Mouse (Mus musculus): ENCODE measurements around the gene Sgpp1.

DNA sequence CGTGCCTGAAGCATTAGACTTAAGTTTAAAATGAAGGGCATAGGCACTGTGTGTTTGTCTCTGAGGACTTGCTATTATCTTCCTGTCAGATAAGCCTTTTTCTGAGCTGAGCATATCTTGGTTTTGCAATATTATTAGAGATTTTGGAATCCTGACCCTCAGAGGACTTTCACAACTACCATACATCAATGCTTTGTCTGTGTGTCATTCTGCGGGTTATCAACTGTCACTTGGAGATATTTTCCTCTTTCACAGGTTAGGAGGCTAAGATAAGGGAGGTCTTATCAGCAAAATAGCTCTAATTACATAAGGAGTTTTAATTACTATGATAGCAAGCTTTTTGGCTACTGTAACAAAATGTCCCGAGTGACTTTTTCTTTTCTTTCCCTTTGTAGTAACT lies 16.5 kb upstream of the Sgpp1 start:
- TF ChIP-seq POLR2A (IDR thresholded peaks at IDR 0.05; ENCODE audit: borderline replicate concordance, control insufficient read depth, low read depth, low read length) (no peak), CTCF (IDR thresholded peaks at IDR 0.05; ENCODE audit: control insufficient read depth, insufficient read depth, low read length) (no peak)
